Mouse (Mus musculus): ENCODE results near the gene Thsd1. TPM values are rescaled to one million over a fixed set of nuclear protein-coding genes. Genes with fewer than 3 reads are reported as not detected.
A peak's percentile ranks its signal among the peaks of the same experiment; 100 is the strongest.

The Thsd1 gene
- polyA plus RNA-seq, 1 experiment = 5.2 TPM

DNA sequence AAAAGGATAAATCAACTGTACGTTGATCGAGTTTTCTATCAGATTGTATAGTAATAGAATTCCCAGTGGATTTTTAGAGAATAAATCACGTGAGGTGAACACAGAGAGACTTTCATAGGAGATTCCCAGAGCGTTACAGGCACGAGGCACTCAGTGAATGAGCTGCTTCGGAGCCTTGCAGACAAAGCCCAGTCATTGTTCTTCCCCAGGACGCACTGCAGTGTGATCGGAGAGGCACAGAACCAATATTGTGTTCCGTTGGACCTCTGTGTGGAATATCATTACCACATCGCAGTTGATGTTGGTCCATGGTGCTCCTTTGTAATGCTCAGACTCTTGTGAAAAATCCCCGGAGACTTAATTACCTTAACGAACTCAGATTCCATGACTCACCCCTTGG, 20.8 kb downstream of the Thsd1 start:
- Histone ChIP-seq H3K27me3 (ENCODE audit: control insufficient read depth, insufficient read depth, low read length) (no peaks in the 10 kb centered on the region), H3K4me3 (replicated peaks; ENCODE audit: insufficient read depth, low read depth, low read length) (no peak overlapping the region), H3K27ac (ENCODE audit: insufficient read depth, low read length) (no peak overlapping the region), H3K4me1 (ENCODE audit: control insufficient read depth, insufficient read depth, low read length) (no peaks in the 10 kb centered on the region; the same call in 1 of the 2 replicates)
- TF ChIP-seq CTCF (IDR thresholded peaks at IDR 0.05; ENCODE audit: borderline replicate concordance, insufficient read depth, low read depth, low read length) = no peak
- no peak for TF ChIP-seq POLR2A (IDR thresholded peaks at IDR 0.05; ENCODE audit: borderline replicate concordance, insufficient read depth, low read length)
- 72% methylated on average over 12 of the region's 12 CpGs for WGBS
- peak in 1 of 2 experiments; percentile 6 for DNase-seq

DNA sequence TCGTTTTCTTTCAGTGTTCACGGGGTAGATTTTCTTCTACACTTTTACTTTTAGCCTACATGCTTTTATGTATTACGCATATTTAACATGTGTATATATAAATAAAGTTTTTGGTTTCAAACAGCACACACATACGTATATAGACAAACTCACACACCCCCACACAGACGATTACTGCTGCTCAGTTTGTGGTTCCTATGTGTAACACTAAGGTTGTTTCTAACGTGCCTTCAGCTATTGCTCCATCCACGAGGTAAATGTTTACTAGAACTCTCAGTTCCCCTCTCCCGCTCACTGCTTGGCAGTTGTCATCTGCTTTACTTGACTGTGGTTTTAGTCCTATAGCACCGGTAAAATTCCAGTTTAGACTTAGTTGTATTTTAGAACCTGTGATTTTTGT, 22.0 kb downstream of the Thsd1 start:
- WGBS = 88% methylated on average over 9 of the region's 9 CpGs
- Histone ChIP-seq H3K4me1 (ENCODE audit: control insufficient read depth, insufficient read depth, low read length) (no peaks in the 10 kb centered on the region; the same call in 1 of the 2 replicates), H3K4me3 (replicated peaks; ENCODE audit: insufficient read depth, low read depth, low read length) (no peak overlapping the region), H3K27ac (ENCODE audit: insufficient read depth, low read length) (no peak overlapping the region), H3K27me3 (ENCODE audit: control insufficient read depth, insufficient read depth, low read length) (no peaks in the 10 kb centered on the region)
- TF ChIP-seq CTCF (IDR thresholded peaks at IDR 0.05; ENCODE audit: borderline replicate concordance, insufficient read depth, low read depth, low read length) (no peak), POLR2A (IDR thresholded peaks at IDR 0.05; ENCODE audit: borderline replicate concordance, insufficient read depth, low read length) (no peak)
- DNase-seq = no peak

DNA sequence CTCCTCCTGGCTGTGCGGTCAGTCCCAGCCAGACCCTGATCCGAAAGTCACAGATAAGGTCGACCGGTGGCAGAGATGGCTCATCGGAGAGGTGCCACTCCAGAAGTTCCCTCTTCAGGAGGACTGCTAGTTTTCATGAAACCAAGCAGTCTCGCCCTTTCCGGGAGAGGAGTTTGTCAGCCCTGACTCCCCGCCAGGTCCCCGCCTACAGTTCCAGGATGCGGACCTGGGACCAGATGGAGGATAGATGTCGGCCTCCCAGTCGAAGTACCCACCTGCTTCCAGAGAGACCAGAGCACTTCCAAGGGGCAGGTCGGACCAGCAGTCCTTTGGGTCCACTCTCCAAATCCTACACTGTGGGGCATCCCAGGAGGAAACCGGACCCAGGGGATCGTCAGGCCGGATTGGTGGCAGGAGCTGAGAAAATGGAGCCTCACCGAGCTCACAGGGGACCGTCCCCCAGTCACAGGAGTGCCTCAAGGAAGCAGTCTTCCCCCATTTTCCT, 31.9 kb downstream of the Thsd1 start:
- DNase-seq = no peak
- no peak overlapping the region for H3K4me3 ChIP-seq (replicated peaks; ENCODE audit: insufficient read depth, low read depth, low read length)
- no peak overlapping the region for H3K27ac ChIP-seq (ENCODE audit: insufficient read depth, low read length)
- TF ChIP-seq POLR2A (IDR thresholded peaks at IDR 0.05; ENCODE audit: borderline replicate concordance, insufficient read depth, low read length) = no peak
- no peak for TF ChIP-seq CTCF (IDR thresholded peaks at IDR 0.05; ENCODE audit: borderline replicate concordance, insufficient read depth, low read depth, low read length)
- no peaks in the 10 kb centered on the region for H3K4me1 ChIP-seq (ENCODE audit: control insufficient read depth, insufficient read depth, low read length)
- 74% methylated on average over 18 of the region's 18 CpGs for WGBS
- no peaks in the 10 kb centered on the region for H3K27me3 ChIP-seq (ENCODE audit: control insufficient read depth, insufficient read depth, low read length)

DNA sequence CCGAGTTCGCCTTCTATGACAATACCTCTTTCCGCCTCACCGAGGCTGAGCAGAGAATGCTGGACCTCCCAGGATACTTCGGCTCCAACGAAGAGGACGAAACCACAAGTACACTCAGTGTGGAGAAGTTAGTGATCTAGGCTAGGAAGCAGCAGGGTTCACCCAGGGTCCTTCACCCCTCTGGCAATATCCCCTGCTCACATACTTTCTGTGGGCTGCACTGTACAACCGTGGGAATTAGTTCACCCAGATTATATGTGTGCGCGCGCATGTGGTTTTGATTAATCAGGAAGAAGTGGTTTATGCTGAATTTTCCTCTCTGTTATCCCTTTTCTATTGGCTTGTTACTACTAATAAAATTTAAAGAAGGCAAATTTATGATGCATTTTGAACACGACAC, 32.4 kb downstream of the Thsd1 start:
- Histone ChIP-seq H3K27me3 (ENCODE audit: control insufficient read depth, insufficient read depth, low read length) (no peaks in the 10 kb centered on the region), H3K4me3 (replicated peaks; ENCODE audit: insufficient read depth, low read depth, low read length) (no peak overlapping the region), H3K4me1 (ENCODE audit: control insufficient read depth, insufficient read depth, low read length) (no peaks in the 10 kb centered on the region), H3K27ac (ENCODE audit: insufficient read depth, low read length) (no peak overlapping the region)
- 55% methylated on average over 12 of the region's 12 CpGs for WGBS
- TF ChIP-seq POLR2A (IDR thresholded peaks at IDR 0.05; ENCODE audit: borderline replicate concordance, insufficient read depth, low read length) = no peak
- no peak for TF ChIP-seq CTCF (IDR thresholded peaks at IDR 0.05; ENCODE audit: borderline replicate concordance, insufficient read depth, low read depth, low read length)
- no peak for DNase-seq

DNA sequence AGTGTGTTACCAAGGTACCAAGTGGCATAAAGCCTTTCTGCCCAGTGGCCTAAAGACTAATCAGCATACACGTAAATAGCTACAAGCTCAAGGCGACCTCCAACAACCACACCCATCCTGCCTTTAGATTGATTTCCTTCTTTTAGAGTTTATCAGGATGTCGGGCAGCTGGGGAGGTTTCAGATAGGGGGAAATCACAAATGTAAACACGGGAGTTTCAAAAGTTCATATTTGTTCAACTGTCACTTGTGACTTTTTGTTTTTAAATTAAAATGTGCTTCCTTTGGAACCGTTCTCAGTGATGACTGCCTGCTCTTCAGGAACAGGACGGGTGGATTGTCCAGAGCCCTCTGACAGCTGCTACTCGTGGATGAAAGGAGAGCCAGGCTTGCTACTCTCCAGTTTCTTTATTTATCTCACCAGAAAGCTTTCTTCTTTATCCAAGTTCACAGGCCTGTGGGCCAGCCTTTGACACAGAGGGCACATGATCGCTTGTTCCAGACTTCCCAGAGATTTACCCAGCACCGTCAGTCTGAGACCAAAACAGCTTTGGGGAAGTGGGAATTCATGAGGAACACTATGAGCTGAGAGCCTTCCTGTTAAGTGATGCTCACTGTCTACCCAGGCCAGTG, 33.1 kb downstream of the Thsd1 start:
- Histone ChIP-seq H3K4me3 (replicated peaks; ENCODE audit: insufficient read depth, low read depth, low read length) (no peak overlapping the region), H3K4me1 (ENCODE audit: control insufficient read depth, insufficient read depth, low read length) (no peaks in the 10 kb centered on the region), H3K27me3 (ENCODE audit: control insufficient read depth, insufficient read depth, low read length) (no peaks in the 10 kb centered on the region), H3K27ac (ENCODE audit: insufficient read depth, low read length) (no peak overlapping the region)
- DNase-seq = no peak
- TF ChIP-seq CTCF (IDR thresholded peaks at IDR 0.05; ENCODE audit: borderline replicate concordance, insufficient read depth, low read depth, low read length) (no peak), POLR2A (IDR thresholded peaks at IDR 0.05; ENCODE audit: borderline replicate concordance, insufficient read depth, low read length) (no peak)
- 57% methylated on average over 9 of the region's 9 CpGs for WGBS

DNA sequence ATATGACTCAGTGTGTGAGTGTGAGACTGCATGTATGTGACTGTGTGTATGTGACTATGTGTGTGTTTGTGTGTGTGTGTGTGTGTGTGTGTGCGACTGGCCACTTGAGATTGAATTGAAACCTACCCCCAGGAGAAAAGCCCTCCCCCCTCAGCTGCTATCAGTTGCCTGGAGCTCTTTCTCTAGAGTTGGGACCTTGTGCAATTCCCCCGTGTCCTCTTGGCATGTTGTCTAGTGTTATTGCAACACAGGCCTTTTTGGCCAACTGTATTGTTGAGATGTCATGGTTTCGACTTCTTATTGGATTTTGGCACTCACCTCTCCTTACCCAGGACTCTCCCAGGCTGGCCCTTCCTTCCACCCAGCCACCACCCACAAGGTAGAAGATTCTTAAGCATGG, 35.2 kb downstream of the Thsd1 start:
- Histone ChIP-seq H3K4me3 (replicated peaks; ENCODE audit: insufficient read depth, low read depth, low read length) (no peak overlapping the region), H3K27ac (ENCODE audit: insufficient read depth, low read length) (no peak overlapping the region), H3K27me3 (ENCODE audit: control insufficient read depth, insufficient read depth, low read length) (no peaks in the 10 kb centered on the region), H3K4me1 (ENCODE audit: control insufficient read depth, insufficient read depth, low read length) (no peaks in the 10 kb centered on the region)
- WGBS = 70% methylated on average over 3 of the region's 3 CpGs
- TF ChIP-seq CTCF (IDR thresholded peaks at IDR 0.05; ENCODE audit: borderline replicate concordance, insufficient read depth, low read depth, low read length) (no peak), POLR2A (IDR thresholded peaks at IDR 0.05; ENCODE audit: borderline replicate concordance, insufficient read depth, low read length) (no peak)
- DNase-seq = no peak

DNA sequence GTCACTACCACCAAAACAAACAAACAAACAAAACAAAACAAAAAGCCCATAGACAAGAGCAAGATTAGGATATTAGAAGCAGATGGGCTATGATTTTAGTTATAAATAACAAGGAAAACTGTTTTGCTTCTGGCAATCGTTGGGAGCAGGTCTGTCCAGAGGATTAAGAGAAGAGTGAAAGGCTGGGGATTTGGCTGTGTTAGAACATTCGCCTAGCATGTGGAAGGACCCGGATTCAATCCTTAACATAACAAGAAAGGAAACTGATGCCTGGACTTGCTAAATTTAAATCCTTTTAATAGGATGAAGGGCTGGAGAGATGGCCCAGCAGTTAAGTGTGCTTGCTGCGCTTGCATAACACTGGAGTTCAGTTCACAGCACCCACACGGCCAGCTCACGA, 37.2 kb downstream of the Thsd1 start:
- Histone ChIP-seq H3K27me3 (ENCODE audit: control insufficient read depth, insufficient read depth, low read length) (no peaks in the 10 kb centered on the region), H3K27ac (ENCODE audit: insufficient read depth, low read length) (no peak overlapping the region), H3K4me1 (ENCODE audit: control insufficient read depth, insufficient read depth, low read length) (no peaks in the 10 kb centered on the region), H3K4me3 (replicated peaks; ENCODE audit: insufficient read depth, low read depth, low read length) (no peak overlapping the region)
- no peak for DNase-seq
- TF ChIP-seq POLR2A (IDR thresholded peaks at IDR 0.05; ENCODE audit: borderline replicate concordance, insufficient read depth, low read length) (no peak), CTCF (IDR thresholded peaks at IDR 0.05; ENCODE audit: borderline replicate concordance, insufficient read depth, low read depth, low read length) (no peak)
- 78% methylated on average over 6 of the region's 6 CpGs for WGBS

DNA sequence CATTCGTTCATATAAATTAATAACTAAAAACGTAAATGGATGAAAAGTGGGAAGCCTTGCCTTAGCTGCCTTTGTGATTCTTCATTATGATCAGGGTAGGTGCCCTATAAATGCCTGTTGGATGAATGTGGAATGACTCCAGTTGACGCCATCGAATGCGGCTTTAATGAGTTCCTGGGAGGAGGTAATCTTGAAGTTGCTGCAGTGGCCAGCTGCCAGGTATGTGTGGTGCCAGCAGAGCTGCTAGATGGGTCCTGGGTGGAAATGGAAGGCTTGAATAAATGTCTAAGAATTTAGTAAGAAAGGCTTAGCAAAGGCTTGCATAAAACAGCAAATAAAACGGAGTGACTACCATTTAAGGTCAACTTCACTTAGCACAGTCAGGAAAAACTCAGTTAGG, 37.7 kb downstream of the Thsd1 start:
- Histone ChIP-seq H3K27ac (ENCODE audit: insufficient read depth, low read length) (no peak overlapping the region), H3K27me3 (ENCODE audit: control insufficient read depth, insufficient read depth, low read length) (no peaks in the 10 kb centered on the region), H3K4me1 (ENCODE audit: control insufficient read depth, insufficient read depth, low read length) (no peaks in the 10 kb centered on the region), H3K4me3 (replicated peaks; ENCODE audit: insufficient read depth, low read depth, low read length) (no peak overlapping the region)
- no peak for TF ChIP-seq CTCF (IDR thresholded peaks at IDR 0.05; ENCODE audit: borderline replicate concordance, insufficient read depth, low read depth, low read length)
- DNase-seq = no peak
- WGBS = 49% methylated on average over 6 of the region's 6 CpGs

All from cerebellum, adult 2 months (tissue).